Mouse (Mus musculus) bone marrow, adult 2 months (tissue): ENCODE data around the gene Mcpt4.

Experiments used
- CTCF ChIP-seq: fragments of 200-500 bp; IDR thresholded peaks from 2 replicates; pipeline ENCODE4 v1.5.1; 2011; ENCODE audit warnings: low read length, control low read depth; ENCODE audit not compliant: control insufficient read depth, insufficient read depth
- POLR2A ChIP-seq: fragments of 200-500 bp; IDR thresholded peaks from 2 replicates; pipeline ENCODE4 v1.6.1; 2011; ENCODE audit warnings: low read depth, mild to moderate bottlenecking, control low read depth, low read length, borderline replicate concordance; ENCODE audit not compliant: control insufficient read depth

- no peak for TF ChIP-seq POLR2A
- TF ChIP-seq CTCF = no peak
Measured at GRCm38 (mm10) chr14:56013147-56013546, 49.0 kb downstream of the Mcpt4 start.
